Mouse (Mus musculus): ENCODE results near the gene Rgma. TPM values are rescaled to one million over a fixed set of nuclear protein-coding genes. Genes with fewer than 3 reads are reported as not detected.

Rgma gene
- polyA plus RNA-seq, 1 experiment = 5.5 TPM

DNA sequence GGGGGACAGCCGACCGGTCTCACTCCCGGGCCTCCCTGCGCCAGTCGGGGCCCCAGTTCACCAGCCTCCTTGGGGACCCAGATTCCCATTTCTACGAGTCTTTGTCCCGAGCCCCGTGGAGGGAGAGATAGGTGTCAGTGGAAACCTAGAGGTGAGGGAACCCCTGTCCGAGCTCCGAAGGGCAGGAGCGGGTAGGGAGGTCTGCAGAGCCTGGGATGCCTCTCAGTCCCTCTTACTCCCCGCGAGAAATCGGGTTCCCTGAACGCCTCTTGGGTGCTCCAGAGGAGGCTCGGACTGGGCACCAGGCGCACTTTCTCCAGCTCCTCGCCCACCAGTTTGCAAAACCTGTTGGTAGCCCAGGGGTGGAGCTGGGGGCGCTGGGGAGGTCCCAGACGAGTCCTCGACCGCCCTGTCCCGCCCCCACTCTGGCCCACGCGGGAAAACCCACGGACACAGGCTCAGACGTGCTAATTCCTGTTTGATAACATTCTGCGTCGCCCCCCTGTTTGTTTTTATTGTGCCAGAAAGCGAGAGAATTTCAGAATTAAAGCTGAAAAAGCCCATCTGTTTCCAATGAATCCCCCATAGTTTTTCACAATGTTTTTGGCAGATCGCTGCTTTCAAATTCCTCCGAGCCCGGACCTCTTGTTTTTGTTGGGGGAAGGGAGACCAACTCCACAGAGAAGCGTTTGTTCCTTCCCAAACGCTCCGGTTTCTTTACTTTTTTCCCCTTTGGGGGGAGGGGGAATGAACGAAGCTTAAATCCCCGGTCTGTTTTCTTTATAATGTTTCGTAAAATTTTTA lies 16.4 kb downstream of the Rgma start:
- peaks cover 3% of the 10 kb centered on the region for H3K4me1 ChIP-seq (ENCODE audit: control insufficient read depth, insufficient read depth, low read length)

DNA sequence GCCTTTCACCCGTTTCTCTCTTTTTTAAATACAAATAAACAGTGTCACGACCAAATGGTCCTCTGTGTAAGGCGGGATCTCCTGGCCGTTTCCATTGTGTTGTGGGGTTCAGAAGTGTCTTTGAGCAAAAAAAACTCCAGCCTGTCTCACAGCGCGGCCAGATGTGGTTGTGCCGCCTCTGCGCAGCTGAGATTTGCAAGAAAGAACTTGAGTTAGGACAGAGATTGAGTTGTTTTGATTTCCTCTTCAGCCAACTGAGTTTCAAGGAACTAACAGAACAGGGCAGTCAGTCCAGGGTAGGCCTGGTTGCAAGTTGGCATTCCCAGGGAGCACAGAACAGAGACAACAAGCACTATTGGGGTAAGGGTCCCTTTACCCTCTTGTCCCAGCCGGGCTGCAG lies 17.1 kb downstream of the Rgma start:
- Histone ChIP-seq H3K27ac (ENCODE audit: insufficient read depth, low read length) (no peak overlapping the region), H3K36me3 (ENCODE audit: control insufficient read depth, insufficient read depth, low read length, poor library complexity, severe bottlenecking) (no peaks in the 10 kb centered on the region), H3K27me3 (ENCODE audit: control insufficient read depth, insufficient read depth, low read length, poor library complexity, severe bottlenecking) (peaks cover 10% of the 10 kb centered on the region; the same call in 1 of the 2 replicates), H3K4me3 (ENCODE audit: low read depth, low read length) (no peak overlapping the region), H3K4me1 (ENCODE audit: control insufficient read depth, insufficient read depth, low read length) (peaks cover 3% of the 10 kb centered on the region), H3K9ac (ENCODE audit: low read depth, poor library complexity, severe bottlenecking) (peak overlapping the region; percentile 56; the same call in 1 of the 2 replicates), H3K9me3 (replicated peaks; ENCODE audit: control insufficient read depth, insufficient read depth, low read length, poor library complexity, severe bottlenecking) (no peaks in the 10 kb centered on the region)
- TF ChIP-seq POLR2A (IDR thresholded peaks at IDR 0.05; ENCODE audit: insufficient read depth, low read length) (no peak), EP300 (IDR thresholded peaks at IDR 0.05; ENCODE audit: insufficient read depth, low read depth, low read length) (no peak), CTCF (IDR thresholded peaks at IDR 0.05; ENCODE audit: low read depth, low read length) (no peak)

More for the DNA sequence above, 16.4 kb downstream of the Rgma start:
- Histone ChIP-seq H3K36me3 (ENCODE audit: control insufficient read depth, insufficient read depth, low read length, poor library complexity, severe bottlenecking) (no peaks in the 10 kb centered on the region), H3K9ac (ENCODE audit: low read depth, poor library complexity, severe bottlenecking) (peak overlapping the region; percentile 56), H3K27ac (ENCODE audit: insufficient read depth, low read length) (no peak overlapping the region), H3K9me3 (replicated peaks; ENCODE audit: control insufficient read depth, insufficient read depth, low read length, poor library complexity, severe bottlenecking) (no peaks in the 10 kb centered on the region), H3K4me3 (ENCODE audit: low read depth, low read length) (peak overlapping the region; percentile 61), H3K27me3 (ENCODE audit: control insufficient read depth, insufficient read depth, low read length, poor library complexity, severe bottlenecking) (peaks cover 10% of the 10 kb centered on the region; the same call in 1 of the 2 replicates)
- TF ChIP-seq CTCF (IDR thresholded peaks at IDR 0.05; ENCODE audit: low read depth, low read length) = no peak
- no peak for TF ChIP-seq POLR2A (IDR thresholded peaks at IDR 0.05; ENCODE audit: insufficient read depth, low read length)
- TF ChIP-seq EP300 (IDR thresholded peaks at IDR 0.05; ENCODE audit: insufficient read depth, low read depth, low read length) = no peak

DNA sequence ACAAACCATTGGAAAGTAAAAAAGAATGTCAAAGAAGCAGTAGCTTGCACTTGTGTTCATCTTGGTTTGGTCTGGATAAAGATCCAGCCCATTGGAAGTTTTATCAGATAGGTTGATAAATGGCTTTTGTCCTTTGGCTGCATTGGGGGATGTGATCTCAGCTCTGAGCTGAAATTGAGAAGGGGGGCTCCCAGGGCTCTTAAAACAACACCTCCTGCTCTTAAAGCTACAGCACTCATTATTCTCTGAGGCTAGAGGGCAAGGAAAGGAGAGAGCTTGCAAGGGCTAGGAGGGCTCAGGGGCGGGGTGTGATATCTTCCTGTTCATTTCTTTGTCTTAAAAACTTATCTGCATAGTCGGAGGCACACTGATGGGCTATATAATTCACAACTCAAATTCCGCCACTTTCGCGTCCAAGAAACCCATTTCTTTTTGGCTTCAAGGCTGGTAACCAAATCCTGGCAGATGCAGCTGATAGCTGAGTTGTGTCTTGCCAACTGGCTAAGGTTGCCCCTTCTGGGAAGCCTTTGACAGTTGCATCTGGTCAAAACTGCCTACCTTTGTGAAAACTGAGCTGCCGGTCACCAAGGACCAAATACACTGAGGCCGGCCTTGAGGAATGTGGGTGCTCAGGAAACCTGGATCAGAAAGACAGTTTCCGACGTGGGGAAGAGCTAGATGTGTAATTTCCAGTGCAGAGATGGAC lies 18.2 kb downstream of the Rgma start:
- TF ChIP-seq EP300 (IDR thresholded peaks at IDR 0.05; ENCODE audit: insufficient read depth, low read depth, low read length) (no peak), POLR2A (IDR thresholded peaks at IDR 0.05; ENCODE audit: insufficient read depth, low read length) (no peak), CTCF (IDR thresholded peaks at IDR 0.05; ENCODE audit: low read depth, low read length) (no peak)
- H3K36me3 ChIP-seq (ENCODE audit: control insufficient read depth, insufficient read depth, low read length, poor library complexity, severe bottlenecking) = no peaks in the 10 kb centered on the region
- no peak overlapping the region for H3K9ac ChIP-seq (ENCODE audit: low read depth, poor library complexity, severe bottlenecking)
- no peaks in the 10 kb centered on the region for H3K9me3 ChIP-seq (replicated peaks; ENCODE audit: control insufficient read depth, insufficient read depth, low read length, poor library complexity, severe bottlenecking)
- H3K4me1 ChIP-seq (ENCODE audit: control insufficient read depth, insufficient read depth, low read length) = peaks cover 4% of the 10 kb centered on the region
- no peak overlapping the region for H3K27ac ChIP-seq (ENCODE audit: insufficient read depth, low read length)
- peaks cover 10% of the 10 kb centered on the region; the same call in 1 of the 2 replicates for H3K27me3 ChIP-seq (ENCODE audit: control insufficient read depth, insufficient read depth, low read length, poor library complexity, severe bottlenecking)
- no peak overlapping the region for H3K4me3 ChIP-seq (ENCODE audit: low read depth, low read length)

DNA sequence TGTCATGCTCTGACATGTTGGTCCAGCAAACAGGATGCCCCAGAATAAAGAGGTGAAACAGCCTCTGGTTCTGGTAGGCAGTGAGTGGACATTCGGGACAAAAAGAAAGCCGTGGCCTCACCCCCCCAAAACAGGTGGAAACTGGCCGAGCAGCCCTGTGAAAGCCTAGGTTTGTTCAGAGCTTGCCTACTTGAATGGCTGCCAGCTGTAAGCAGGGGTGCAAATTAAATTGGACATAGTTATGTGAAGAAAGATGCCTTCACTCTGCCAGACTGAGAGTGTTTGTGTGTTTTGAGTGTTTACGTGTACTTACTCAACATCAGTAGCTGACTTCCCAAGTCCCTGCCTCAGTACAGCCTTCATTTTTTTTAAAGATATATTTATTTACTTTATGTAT lies 18.7 kb downstream of the Rgma start:
- Histone ChIP-seq H3K9me3 (replicated peaks; ENCODE audit: control insufficient read depth, insufficient read depth, low read length, poor library complexity, severe bottlenecking) (no peaks in the 10 kb centered on the region), H3K27ac (ENCODE audit: insufficient read depth, low read length) (no peak overlapping the region), H3K4me1 (ENCODE audit: control insufficient read depth, insufficient read depth, low read length) (peaks cover 4% of the 10 kb centered on the region), H3K36me3 (ENCODE audit: control insufficient read depth, insufficient read depth, low read length, poor library complexity, severe bottlenecking) (no peaks in the 10 kb centered on the region), H3K4me3 (ENCODE audit: low read depth, low read length) (no peak overlapping the region), H3K27me3 (ENCODE audit: control insufficient read depth, insufficient read depth, low read length, poor library complexity, severe bottlenecking) (peaks cover 10% of the 10 kb centered on the region; the same call in 1 of the 2 replicates), H3K9ac (ENCODE audit: low read depth, poor library complexity, severe bottlenecking) (no peak overlapping the region)
- TF ChIP-seq EP300 (IDR thresholded peaks at IDR 0.05; ENCODE audit: insufficient read depth, low read depth, low read length) = no peak
- no peak for TF ChIP-seq POLR2A (IDR thresholded peaks at IDR 0.05; ENCODE audit: insufficient read depth, low read length)
- no peak for TF ChIP-seq CTCF (IDR thresholded peaks at IDR 0.05; ENCODE audit: low read depth, low read length)

- H3K36me3 ChIP-seq (ENCODE audit: control insufficient read depth, insufficient read depth, low read length, poor library complexity, severe bottlenecking) = no peaks in the 10 kb centered on the region
- H3K4me1 ChIP-seq (ENCODE audit: control insufficient read depth, insufficient read depth, low read length) = peaks cover 1% of the 10 kb centered on the region
- no peak overlapping the region for H3K27ac ChIP-seq (ENCODE audit: insufficient read depth, low read length)
Measured at GRCm38 (mm10) chr7:73398319-73398718, 23.0 kb downstream of the Rgma start.

More at GRCm38 (mm10) chr7:73398319-73398718, 23.0 kb downstream of the Rgma start:
- Histone ChIP-seq H3K9ac (ENCODE audit: low read depth, poor library complexity, severe bottlenecking) (no peak overlapping the region), H3K9me3 (replicated peaks; ENCODE audit: control insufficient read depth, insufficient read depth, low read length, poor library complexity, severe bottlenecking) (no peaks in the 10 kb centered on the region), H3K27me3 (ENCODE audit: control insufficient read depth, insufficient read depth, low read length, poor library complexity, severe bottlenecking) (peaks cover 9% of the 10 kb centered on the region; the same call in 1 of the 2 replicates), H3K4me3 (ENCODE audit: low read depth, low read length) (peak overlapping the region; percentile 49)
- no peak for TF ChIP-seq CTCF (IDR thresholded peaks at IDR 0.05; ENCODE audit: low read depth, low read length)
- no peak for TF ChIP-seq EP300 (IDR thresholded peaks at IDR 0.05; ENCODE audit: insufficient read depth, low read depth, low read length)
- no peak for TF ChIP-seq POLR2A (IDR thresholded peaks at IDR 0.05; ENCODE audit: insufficient read depth, low read length)
